Mouse (Mus musculus) limb, embryonic 12.5 days (tissue): ENCODE data around the gene Rhox11. TPM values are rescaled to one million over a fixed set of nuclear protein-coding genes. Genes with fewer than 3 reads are reported as not detected.

Experiments
- polyA plus RNA-seq: library from polyadenylated mRNA; unstranded; fragments of >200 nt; fragmentation: Nextera tagmentation; extraction: Ambion mirVana; gene quantifications from 2 replicates; pipeline ENCODE4 v1.2.1, GENCODE M21; 2016

The Rhox11 gene
- polyA plus RNA-seq, 1 experiment from 2014 or later = not detected

Other genes starting within 250 kb of the Rhox11 start
- not detected in 2 replicates for gene Rhox8, start 206.2 kb downstream of the Rhox11 start, polyA plus RNA-seq
- not detected in 2 replicates for gene Rhox7b, start 187.9 kb downstream of the Rhox11 start, polyA plus RNA-seq
- not detected in 2 replicates for gene Rhox9, start 183.4 kb downstream of the Rhox11 start, polyA plus RNA-seq
- not detected in 2 replicates for gene Btg1-ps1, start 66.3 kb downstream of the Rhox11 start, polyA plus RNA-seq
- not detected in 2 replicates for gene Btg1-ps2, start 42.0 kb downstream of the Rhox11 start, polyA plus RNA-seq
- gene Rhox10, start 18.7 kb downstream of the Rhox11 start, polyA plus RNA-seq = not detected in 2 replicates
- gene Rhox12, start 25.8 kb upstream of the Rhox11 start, polyA plus RNA-seq = not detected in 2 replicates
- gene Rhox13, start 36.1 kb upstream of the Rhox11 start, polyA plus RNA-seq = not detected in 2 replicates
- gene Zbtb33, start 104.7 kb upstream of the Rhox11 start, polyA plus RNA-seq = 3.9 and 4.4 TPM in 2 replicates
- gene Tmem255a, start 167.3 kb upstream of the Rhox11 start, polyA plus RNA-seq = 23.7 and 27.8 TPM in 2 replicates
- gene Atp1b4, start 231.0 kb upstream of the Rhox11 start, polyA plus RNA-seq = 0.15 and 0.27 TPM in 2 replicates